Mouse (Mus musculus) heart, embryonic 14.5 days (tissue): ENCODE measurements around the gene Pgrmc2. TPM values are rescaled to one million over a fixed set of nuclear protein-coding genes. Genes with fewer than 3 reads are reported as not detected.

Experiments
- ATAC-seq: fragments of 200-750 bp; cut with Nextera tagmentation; 2 replicates; pipeline ENCODE4 v1.8.0; 2017; ENCODE audit warnings: low read depth, moderate TSS enrichment; ENCODE audit not compliant: insufficient number of reproducible peaks, insufficient read depth, low FRiP score
- H3K27ac ChIP-seq, 2 experiments: fragments of 200-500 bp in 1 of 2; fragments of 300-500 bp in 1 of 2; sonication (generic) in 1 of 2; replicated peaks in 1 of 2; 2 replicates each; pipeline ENCODE4 v1.5.1; 2012 to 2014; ENCODE audit warnings: low read depth in 2 of 2, low read length in 2 of 2, control low read depth in 1 of 2, mild to moderate bottlenecking in 1 of 2, mixed read lengths in 1 of 2; ENCODE audit not compliant: control insufficient read depth in 1 of 2, insufficient read depth in 1 of 2
- H3K27me3 ChIP-seq: fragments of 300-500 bp; sonication (generic); 2 replicates; pipeline ENCODE4 v1.6.1; 2014; ENCODE audit warnings: mild to moderate bottlenecking, low read length, control low read depth; ENCODE audit not compliant: control insufficient read depth, insufficient read depth
- H3K36me3 ChIP-seq: fragments of 300-500 bp; sonication (generic); 2 replicates; pipeline ENCODE4 v1.6.1; 2014; ENCODE audit warnings: mild to moderate bottlenecking, control low read depth, low read length, mixed read lengths; ENCODE audit not compliant: control insufficient read depth, insufficient read depth
- H3K4me1 ChIP-seq, 2 experiments: fragments of 200-500 bp in 1 of 2; fragments of 300-500 bp in 1 of 2; sonication (generic) in 1 of 2; 2 replicates each; pipeline ENCODE4 v1.6.1; 2012 to 2014; ENCODE audit warnings: low read length in 2 of 2, control low read depth in 1 of 2, mixed read lengths in 1 of 2; ENCODE audit not compliant: control insufficient read depth in 2 of 2, insufficient read depth in 2 of 2
- H3K4me2 ChIP-seq: fragments of 300-500 bp; sonication (generic); 2 replicates; pipeline ENCODE4 v1.6.1; 2014; ENCODE audit warnings: mild to moderate bottlenecking, low read length
- H3K4me3 ChIP-seq, 2 experiments: fragments of 200-500 bp in 1 of 2; fragments of 300-500 bp in 1 of 2; sonication (generic) in 1 of 2; 2 replicates each; pipeline ENCODE4 v1.5.1; 2012 to 2014; ENCODE audit warnings: low read length in 2 of 2, mild to moderate bottlenecking in 2 of 2, control low read depth in 1 of 2, low read depth in 1 of 2, moderate library complexity in 1 of 2; ENCODE audit not compliant: control insufficient read depth in 1 of 2, insufficient read depth in 1 of 2
- H3K9ac ChIP-seq: fragments of 300-500 bp; sonication (generic); 2 replicates; pipeline ENCODE4 v1.6.1; 2014; ENCODE audit warnings: mild to moderate bottlenecking, low read length
- H3K9me3 ChIP-seq: fragments of 300-500 bp; sonication (generic); 2 replicates; pipeline ENCODE4 v1.6.1; 2016; ENCODE audit warnings: low read length, control low read depth; ENCODE audit not compliant: control insufficient read depth
- WGBS: fragments of 180-500 bp; shearing (Covaris S2); extraction: QIAGEN DNeasy Blood & Tissue Kit; methylation state at CpG from one replicate; pipeline ENCODE4 v1.1.7; 2014; 5-methylcytosine and 5-hydroxymethylcytosine counted together
- polyA plus RNA-seq: library from polyadenylated mRNA; unstranded; fragments of >200 nt; fragmentation: Nextera tagmentation; extraction: Ambion mirVana; gene quantifications from 2 replicates; pipeline ENCODE4 v1.2.1, GENCODE M21; 2014

The Pgrmc2 gene
- 32.7 and 39.7 TPM in 2 replicates for polyA plus RNA-seq

GRCm38 (mm10) chr3:41082885-41083789 lies at the start of gene Pgrmc2:
TSS of gene Pgrmc2 (minus strand) at chr3:41083046.
- 0 out of 2 replicates have a peak, but pooled peaks cover 5% of the 10 kb centered on the region for H3K36me3 ChIP-seq
- ATAC-seq, result peak; percentile 98
- H3K9me3 ChIP-seq, result no peaks in the 10 kb centered on the region
- peaks cover 2 to 21% of the 10 kb centered on the region in 2 experiments; a peak in 3 of 4 replicates for H3K4me1 ChIP-seq
- peak within 1 kb of the TSS; percentile 88 to 94 for H3K4me3 ChIP-seq
- H3K27ac ChIP-seq, result peak within 1 kb of the TSS; percentile 85 to 96
- peak within 1 kb of the TSS; percentile 94 for H3K4me2 ChIP-seq
- under 1% methylated on average over 73 of the region's 95 CpGs for WGBS
- H3K9ac ChIP-seq, result peak within 1 kb of the TSS; percentile 94
- no peaks in the 10 kb centered on the region for H3K27me3 ChIP-seq

GRCm38 (mm10) chr3:41124000-41124294 lies 41.1 kb upstream of the Pgrmc2 start:
- H3K4me1 ChIP-seq, result peaks cover 0 to 4% of the 10 kb centered on the region in 2 experiments; a peak in 1 of 4 replicates
- H3K9ac ChIP-seq, result no peak overlapping the region
- H3K27ac ChIP-seq, result no peak overlapping the region
- H3K36me3 ChIP-seq, result no peaks in the 10 kb centered on the region
- no peaks in the 10 kb centered on the region; the same call in 1 of the 2 replicates for H3K27me3 ChIP-seq
- no peak for ATAC-seq
- no peaks in the 10 kb centered on the region for H3K9me3 ChIP-seq
- WGBS, result 18% methylated on average over 12 of the region's 12 CpGs
- H3K4me3 ChIP-seq, result 0 out of 4 replicates have a peak overlapping the region, but pooled peaks of 1 of the 2 experiments have one; percentile 2
- peak overlapping the region; percentile 46 for H3K4me2 ChIP-seq

- Histone ChIP-seq H3K4me3 (0 out of 4 replicates have a peak overlapping the region, but pooled peaks of 1 of the 2 experiments have one; percentile 2), H3K9me3 (no peaks in the 10 kb centered on the region), H3K36me3 (no peaks in the 10 kb centered on the region), H3K9ac (no peak overlapping the region), H3K4me1 (peaks cover 0 to 4% of the 10 kb centered on the region in 2 experiments; a peak in 1 of 4 replicates), H3K4me2 (peak overlapping the region; percentile 46), H3K27me3 (no peaks in the 10 kb centered on the region; the same call in 1 of the 2 replicates), H3K27ac (no peak overlapping the region)
- ATAC-seq, result no peak
- WGBS, result 48% methylated on average over 10 of the region's 10 CpGs
These were observed 40.5 kb upstream of the Pgrmc2 start for GRCm38 (mm10) chr3:41123190-41123999.

GRCm38 (mm10) chr3:41118173-41118572 lies 35.3 kb upstream of the Pgrmc2 start:
- H3K4me3 ChIP-seq, result no peak overlapping the region
- 50% methylated on average over 5 of the region's 5 CpGs for WGBS
- ATAC-seq, result no peak

GRCm38 (mm10) chr3:41117447-41117846 lies 34.6 kb upstream of the Pgrmc2 start:
- H3K4me3 ChIP-seq, result no peak overlapping the region
- no peaks in the 10 kb centered on the region for H3K4me1 ChIP-seq
- H3K36me3 ChIP-seq, result no peaks in the 10 kb centered on the region
- H3K27ac ChIP-seq, result no peak overlapping the region
- no peaks in the 10 kb centered on the region for H3K9me3 ChIP-seq
- ATAC-seq, result no peak
- no peaks in the 10 kb centered on the region for H3K27me3 ChIP-seq
- H3K4me2 ChIP-seq, result no peak overlapping the region
- no peak overlapping the region for H3K9ac ChIP-seq

More at GRCm38 (mm10) chr3:41118173-41118572, 35.3 kb upstream of the Pgrmc2 start:
- H3K36me3 ChIP-seq, result no peaks in the 10 kb centered on the region
- H3K4me2 ChIP-seq, result no peak overlapping the region
- H3K9ac ChIP-seq, result no peak overlapping the region
- no peak overlapping the region for H3K27ac ChIP-seq
- no peaks in the 10 kb centered on the region for H3K4me1 ChIP-seq
- H3K27me3 ChIP-seq, result no peaks in the 10 kb centered on the region
- no peaks in the 10 kb centered on the region for H3K9me3 ChIP-seq

GRCm38 (mm10) chr3:41113186-41113585 lies 30.3 kb upstream of the Pgrmc2 start:
- Histone ChIP-seq H3K27me3 (no peaks in the 10 kb centered on the region), H3K27ac (no peak overlapping the region), H3K4me3 (no peak overlapping the region), H3K9ac (no peak overlapping the region), H3K4me1 (peaks cover 0 to 2% of the 10 kb centered on the region in 2 experiments; a peak in 2 of 4 replicates), H3K9me3 (no peaks in the 10 kb centered on the region), H3K4me2 (no peak overlapping the region), H3K36me3 (no peaks in the 10 kb centered on the region)
- WGBS, result 78% methylated on average over 5 of the region's 5 CpGs
- no peak for ATAC-seq

- H3K27ac ChIP-seq, result peak overlapping the region in 1 of 2 experiments; percentile 19; a peak in 1 of 4 replicates
- H3K4me3 ChIP-seq, result no peak overlapping the region
- peak overlapping the region; percentile 9; the same call in 1 of the 2 replicates for H3K4me2 ChIP-seq
- no peaks in the 10 kb centered on the region for H3K36me3 ChIP-seq
- peaks cover 6 to 8% of the 10 kb centered on the region in 2 experiments; a peak in 3 of 4 replicates for H3K4me1 ChIP-seq
- WGBS, result 17% methylated on average over 6 of the region's 6 CpGs
- no peaks in the 10 kb centered on the region for H3K9me3 ChIP-seq
- H3K9ac ChIP-seq, result no peak overlapping the region
- no peak for ATAC-seq
- H3K27me3 ChIP-seq, result no peaks in the 10 kb centered on the region
These were observed 25.5 kb upstream of the Pgrmc2 start for GRCm38 (mm10) chr3:41108306-41108785.
